Mouse (Mus musculus): ENCODE measurements around the gene Sphk1.
A peak's percentile ranks its signal among the peaks of the same experiment; 100 is the strongest.

GRCm38 (mm10) chr11:116574982-116575381 is 44.3 kb downstream of the Sphk1 start:
- TF ChIP-seq CTCF (IDR thresholded peaks at IDR 0.05; ENCODE audit: control insufficient read depth, insufficient read depth, insufficient read length) (no peak), MAX (IDR thresholded peaks at IDR 0.05) (no peak), CEBPB (IDR thresholded peaks at IDR 0.05; ENCODE audit: low read depth) (no peak), MYOD1 (IDR thresholded peaks at IDR 0.05; ENCODE audit: control insufficient read depth, insufficient read length, low read depth) (peak; percentile 11), USF1 (IDR thresholded peaks at IDR 0.05; ENCODE audit: low read depth) (no peak)

All from C2C12 (cell line).